Mouse (Mus musculus): Measurements from ENCODE around the gene Mien1. TPM values are rescaled to one million over a fixed set of nuclear protein-coding genes. Genes with fewer than 3 reads are reported as not detected.

The Mien1 gene
- polyA plus RNA-seq, 1 experiment = 197 TPM

GRCm38 (mm10) chr11:98412797-98413301 lies 25.9 kb downstream of the Mien1 start:
- TF ChIP-seq POLR2A (IDR thresholded peaks at IDR 0.05; ENCODE audit: extremely low read depth, insufficient read depth, low read length) = no peak
- no peak for TF ChIP-seq CTCF (IDR thresholded peaks at IDR 0.05; ENCODE audit: extremely low read depth, insufficient read depth, low read length)
- no peak overlapping the region for H3K27ac ChIP-seq (ENCODE audit: insufficient read depth, low read length)
- no peaks in the 10 kb centered on the region for H3K4me1 ChIP-seq (ENCODE audit: control insufficient read depth, insufficient read depth, low read length)
- peak overlapping the region; percentile 28 for H3K4me3 ChIP-seq (ENCODE audit: insufficient read depth, low read length)

- peak within 1 kb of the TSS; percentile 28 for H3K4me3 ChIP-seq (ENCODE audit: insufficient read depth, low read length)
- no peaks in the 10 kb centered on the region for H3K4me1 ChIP-seq (ENCODE audit: control insufficient read depth, insufficient read depth, low read length)
- TF ChIP-seq CTCF (IDR thresholded peaks at IDR 0.05; ENCODE audit: extremely low read depth, insufficient read depth, low read length) = no peak
- no peak for TF ChIP-seq POLR2A (IDR thresholded peaks at IDR 0.05; ENCODE audit: extremely low read depth, insufficient read depth, low read length)
- H3K27ac ChIP-seq (ENCODE audit: insufficient read depth, low read length) = no peak within 1 kb of the TSS
Observed at GRCm38 (mm10) chr11:98412273-98412796, 26.5 kb downstream of the Mien1 start, which contains the start of gene Erbb2. Gene Erbb2 (plus strand): TSS chr11:98412470.

GRCm38 (mm10) chr11:98409341-98409822 lies 29.4 kb downstream of the Mien1 start:
- no peaks in the 10 kb centered on the region for H3K4me1 ChIP-seq (ENCODE audit: control insufficient read depth, insufficient read depth, low read length)
- no peak overlapping the region for H3K4me3 ChIP-seq (ENCODE audit: insufficient read depth, low read length)
- TF ChIP-seq CTCF (IDR thresholded peaks at IDR 0.05; ENCODE audit: extremely low read depth, insufficient read depth, low read length) = no peak
- TF ChIP-seq POLR2A (IDR thresholded peaks at IDR 0.05; ENCODE audit: extremely low read depth, insufficient read depth, low read length) = no peak
- H3K27ac ChIP-seq (ENCODE audit: insufficient read depth, low read length) = no peak overlapping the region

- Histone ChIP-seq H3K4me1 (ENCODE audit: control insufficient read depth, insufficient read depth, low read length) (no peaks in the 10 kb centered on the region), H3K27ac (ENCODE audit: insufficient read depth, low read length) (no peak overlapping the region), H3K4me3 (ENCODE audit: insufficient read depth, low read length) (no peak overlapping the region)
- TF ChIP-seq CTCF (IDR thresholded peaks at IDR 0.05; ENCODE audit: extremely low read depth, insufficient read depth, low read length) (no peak), POLR2A (IDR thresholded peaks at IDR 0.05; ENCODE audit: extremely low read depth, insufficient read depth, low read length) (no peak)
Observed at GRCm38 (mm10) chr11:98408872-98409271, 29.9 kb downstream of the Mien1 start.

GRCm38 (mm10) chr11:98406621-98407020 lies 32.2 kb downstream of the Mien1 start:
- no peak for TF ChIP-seq POLR2A (IDR thresholded peaks at IDR 0.05; ENCODE audit: extremely low read depth, insufficient read depth, low read length)
- no peak for TF ChIP-seq CTCF (IDR thresholded peaks at IDR 0.05; ENCODE audit: extremely low read depth, insufficient read depth, low read length)
- Histone ChIP-seq H3K4me3 (ENCODE audit: insufficient read depth, low read length) (no peak overlapping the region), H3K4me1 (ENCODE audit: control insufficient read depth, insufficient read depth, low read length) (no peaks in the 10 kb centered on the region), H3K27ac (ENCODE audit: insufficient read depth, low read length) (no peak overlapping the region)

- H3K4me1 ChIP-seq (ENCODE audit: control insufficient read depth, insufficient read depth, low read length) = no peaks in the 10 kb centered on the region; the same call in 1 of the 2 replicates
- H3K27ac ChIP-seq (ENCODE audit: insufficient read depth, low read length) = no peak overlapping the region
- H3K4me3 ChIP-seq (ENCODE audit: insufficient read depth, low read length) = peak overlapping the region; percentile 44; the same call in 1 of the 2 replicates
- TF ChIP-seq POLR2A (IDR thresholded peaks at IDR 0.05; ENCODE audit: extremely low read depth, insufficient read depth, low read length) (no peak), CTCF (IDR thresholded peaks at IDR 0.05; ENCODE audit: extremely low read depth, insufficient read depth, low read length) (no peak)
Observed at GRCm38 (mm10) chr11:98400816-98401215, 38.0 kb downstream of the Mien1 start.

- TF ChIP-seq POLR2A (IDR thresholded peaks at IDR 0.05; ENCODE audit: extremely low read depth, insufficient read depth, low read length) (peak; percentile 30; the same call in 1 of the 2 replicates), CTCF (IDR thresholded peaks at IDR 0.05; ENCODE audit: extremely low read depth, insufficient read depth, low read length) (no peak)
- H3K27ac ChIP-seq (ENCODE audit: insufficient read depth, low read length) = peak within 1 kb of the TSS; percentile 78
- no peaks in the 10 kb centered on the region; the same call in 1 of the 2 replicates for H3K4me1 ChIP-seq (ENCODE audit: control insufficient read depth, insufficient read depth, low read length)
- H3K4me3 ChIP-seq (ENCODE audit: insufficient read depth, low read length) = peak within 1 kb of the TSS; percentile 44
Observed at GRCm38 (mm10) chr11:98400161-98400726, 38.5 kb downstream of the Mien1 start, which contains the start of gene Pgap3. Gene Pgap3 (minus strand): TSS chr11:98400490.

- Histone ChIP-seq H3K4me3 (ENCODE audit: insufficient read depth, low read length) (no peak overlapping the region), H3K4me1 (ENCODE audit: control insufficient read depth, insufficient read depth, low read length) (peaks cover 1% of the 10 kb centered on the region; the same call in 1 of the 2 replicates), H3K27ac (ENCODE audit: insufficient read depth, low read length) (no peak overlapping the region)
- TF ChIP-seq POLR2A (IDR thresholded peaks at IDR 0.05; ENCODE audit: extremely low read depth, insufficient read depth, low read length) (no peak), CTCF (IDR thresholded peaks at IDR 0.05; ENCODE audit: extremely low read depth, insufficient read depth, low read length) (no peak)
Observed at GRCm38 (mm10) chr11:98397946-98398345, 40.8 kb downstream of the Mien1 start.

GRCm38 (mm10) chr11:98395041-98395440 lies 43.8 kb downstream of the Mien1 start:
- TF ChIP-seq POLR2A (IDR thresholded peaks at IDR 0.05; ENCODE audit: extremely low read depth, insufficient read depth, low read length) = no peak
- TF ChIP-seq CTCF (IDR thresholded peaks at IDR 0.05; ENCODE audit: extremely low read depth, insufficient read depth, low read length) = no peak
- Histone ChIP-seq H3K27ac (ENCODE audit: insufficient read depth, low read length) (no peak overlapping the region), H3K4me1 (ENCODE audit: control insufficient read depth, insufficient read depth, low read length) (0 out of 2 replicates have a peak, but pooled peaks cover 1% of the 10 kb centered on the region), H3K4me3 (ENCODE audit: insufficient read depth, low read length) (no peak overlapping the region)
